Mouse (Mus musculus) lung, postnatal 0 days (tissue): Measurements from ENCODE around the gene Myh13.

Experiments
- CTCF ChIP-seq: IDR thresholded peaks from 2 replicates; pipeline ENCODE4 v1.5.1; 2016; ENCODE audit warnings: antibody characterized with exemption, mild to moderate bottlenecking
- EP300 ChIP-seq: IDR thresholded peaks from 2 replicates; pipeline ENCODE4 v1.6.1; 2016; ENCODE audit warnings: antibody characterized with exemption, mild to moderate bottlenecking, control low read depth

DNA sequence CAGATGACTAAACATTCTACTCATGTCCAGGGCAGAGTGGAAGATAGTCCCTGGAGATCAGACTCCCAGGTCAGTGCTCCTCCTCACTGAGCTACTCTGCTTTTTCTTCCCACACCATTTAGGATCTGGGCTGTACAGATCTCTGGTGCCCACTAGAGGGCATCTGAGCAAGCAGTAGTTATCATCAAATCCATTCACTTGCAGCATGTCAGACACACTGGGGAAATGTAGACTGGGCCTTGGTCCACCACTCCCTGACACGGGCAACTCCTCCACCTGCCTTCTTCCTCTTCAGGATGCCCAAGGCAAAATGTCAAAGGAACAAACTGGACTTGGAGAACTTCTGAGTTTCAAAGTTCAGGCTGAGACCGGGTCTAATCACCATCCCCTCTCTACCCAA, 51.9 kb downstream of the Myh13 start:
- TF ChIP-seq CTCF (peak; percentile 85), EP300 (no peak)
